Mouse (Mus musculus) thymus, adult 2 months (tissue): ENCODE results near the gene Gm49711. TPM values are rescaled to one million over a fixed set of nuclear protein-coding genes. Genes with fewer than 3 reads are reported as not detected.

ENCODE experiments used
- DNase-seq: peaks from one replicate; pipeline ENCODE4 v3.0.0; 2021
- H3K27ac ChIP-seq: fragments of 200-500 bp; 2 replicates; pipeline ENCODE4 v1.5.1; 2012; ENCODE audit warnings: low read length, control low read depth; ENCODE audit not compliant: control insufficient read depth, insufficient read depth
- H3K27me3 ChIP-seq: fragments of 200-500 bp; 2 replicates; pipeline ENCODE4 v1.6.1; 2012; ENCODE audit warnings: mild to moderate bottlenecking, low read length, moderate library complexity, mixed read lengths; ENCODE audit not compliant: control insufficient read depth, insufficient read depth
- H3K36me3 ChIP-seq: fragments of 200-500 bp; 2 replicates; pipeline ENCODE4 v1.6.1; 2012; ENCODE audit warnings: mild to moderate bottlenecking, low read length, moderate library complexity; ENCODE audit not compliant: control insufficient read depth, insufficient read depth
- H3K4me1 ChIP-seq: fragments of 200-500 bp; replicated peaks from 2 replicates; pipeline ENCODE4 v1.6.1; 2012; ENCODE audit warnings: low read length; ENCODE audit not compliant: control insufficient read depth, insufficient read depth
- H3K4me3 ChIP-seq: fragments of 200-500 bp; 2 replicates; pipeline ENCODE4 v1.5.1; 2012; ENCODE audit warnings: mild to moderate bottlenecking, low read length, control low read depth, moderate library complexity; ENCODE audit not compliant: control insufficient read depth, insufficient read depth
- CTCF ChIP-seq: fragments of 200-500 bp; IDR thresholded peaks from 2 replicates; pipeline ENCODE4 v1.5.1; 2012; ENCODE audit warnings: mild to moderate bottlenecking, control low read depth, low read length, moderate library complexity, borderline replicate concordance; ENCODE audit not compliant: control insufficient read depth, poor library complexity, insufficient read depth; ENCODE audit errors: extremely low read depth
- POLR2A ChIP-seq: fragments of 200-500 bp; IDR thresholded peaks from 2 replicates; pipeline ENCODE4 v1.6.1; 2012; ENCODE audit warnings: mild to moderate bottlenecking, low read length, control low read depth, moderate library complexity; ENCODE audit not compliant: control insufficient read depth, poor library complexity, insufficient read depth; ENCODE audit errors: extremely low read depth
- WGBS: fragments of 180-500 bp; shearing (Covaris S2); methylation state at CpG from one replicate; pipeline ENCODE4 v1.1.7; 2018; 5-methylcytosine and 5-hydroxymethylcytosine counted together
- polyA plus RNA-seq: library from polyadenylated mRNA; depleted of rRNA; stranded (reverse); fragments of >200 nt; gene quantifications from 2 replicates; pipeline ENCODE4 v1.2.3, GENCODE M21; 2012

Gm49711 gene
- polyA plus RNA-seq, 1 experiment = not detected

- no peak for DNase-seq
- no peak overlapping the region for H3K4me3 ChIP-seq
- no peaks in the 10 kb centered on the region for H3K27me3 ChIP-seq
- WGBS = 97% methylated on average over 1 of the region's 1 CpGs
- H3K36me3 ChIP-seq = no peaks in the 10 kb centered on the region
- H3K4me1 ChIP-seq = no peaks in the 10 kb centered on the region
- H3K27ac ChIP-seq = no peak overlapping the region
- TF ChIP-seq CTCF (no peak), POLR2A (no peak)
These were observed 117.9 kb downstream of the Gm49711 start for GRCm38 (mm10) chr16:92176052-92176451.

GRCm38 (mm10) chr16:92177718-92178117, 119.6 kb downstream of the Gm49711 start:
- H3K27me3 ChIP-seq = no peaks in the 10 kb centered on the region
- 90% methylated on average over 1 of the region's 1 CpGs for WGBS
- no peak for DNase-seq
- no peaks in the 10 kb centered on the region for H3K4me1 ChIP-seq
- H3K4me3 ChIP-seq = no peak overlapping the region
- no peaks in the 10 kb centered on the region for H3K36me3 ChIP-seq
- H3K27ac ChIP-seq = no peak overlapping the region
- TF ChIP-seq CTCF (no peak), POLR2A (no peak)

- WGBS = 91% methylated on average over 8 of the region's 8 CpGs
- no peaks in the 10 kb centered on the region for H3K36me3 ChIP-seq
These were observed 121.2 kb downstream of the Gm49711 start for GRCm38 (mm10) chr16:92179306-92179705.

GRCm38 (mm10) chr16:92183477-92183876, 125.4 kb downstream of the Gm49711 start:
- Histone ChIP-seq H3K27ac (no peak overlapping the region), H3K36me3 (no peaks in the 10 kb centered on the region), H3K27me3 (no peaks in the 10 kb centered on the region), H3K4me1 (no peaks in the 10 kb centered on the region), H3K4me3 (no peak overlapping the region)
- TF ChIP-seq CTCF = no peak
- TF ChIP-seq POLR2A = no peak
- WGBS = 80% methylated on average over 4 of the region's 4 CpGs
- DNase-seq = no peak

More at GRCm38 (mm10) chr16:92179306-92179705, 121.2 kb downstream of the Gm49711 start:
- Histone ChIP-seq H3K4me3 (no peak overlapping the region), H3K27ac (no peak overlapping the region), H3K4me1 (no peaks in the 10 kb centered on the region), H3K27me3 (no peaks in the 10 kb centered on the region)
- no peak for TF ChIP-seq CTCF
- no peak for DNase-seq

- no peaks in the 10 kb centered on the region for H3K36me3 ChIP-seq
- TF ChIP-seq CTCF = no peak
- TF ChIP-seq POLR2A = no peak
These were observed 132.5 kb downstream of the Gm49711 start for GRCm38 (mm10) chr16:92190603-92191002.

GRCm38 (mm10) chr16:92195094-92195493, 137.0 kb downstream of the Gm49711 start:
- DNase-seq = no peak
- no peaks in the 10 kb centered on the region for H3K4me1 ChIP-seq
- 93% methylated on average over 6 of the region's 6 CpGs for WGBS
- H3K27ac ChIP-seq = no peak overlapping the region
- H3K4me3 ChIP-seq = no peak overlapping the region
- H3K36me3 ChIP-seq = no peaks in the 10 kb centered on the region
- H3K27me3 ChIP-seq = no peaks in the 10 kb centered on the region
- TF ChIP-seq CTCF (no peak), POLR2A (no peak)

More at GRCm38 (mm10) chr16:92190603-92191002, 132.5 kb downstream of the Gm49711 start:
- no peak overlapping the region for H3K4me3 ChIP-seq
- no peak for DNase-seq
- H3K4me1 ChIP-seq = no peaks in the 10 kb centered on the region
- no peak overlapping the region for H3K27ac ChIP-seq
- no peaks in the 10 kb centered on the region for H3K27me3 ChIP-seq

- H3K27me3 ChIP-seq = no peaks in the 10 kb centered on the region
- no peak overlapping the region for H3K27ac ChIP-seq
- H3K36me3 ChIP-seq = no peaks in the 10 kb centered on the region
- no peaks in the 10 kb centered on the region for H3K4me1 ChIP-seq
- no peak for TF ChIP-seq CTCF
- no peak for TF ChIP-seq POLR2A
- 94% methylated on average over 8 of the region's 8 CpGs for WGBS
- H3K4me3 ChIP-seq = no peak overlapping the region
- no peak for DNase-seq
These were observed 138.7 kb downstream of the Gm49711 start for GRCm38 (mm10) chr16:92196741-92197331.
